Mouse (Mus musculus) monocyte, adult 5-6 weeks (primary cell): ENCODE data around the gene Gas2. TPM values are rescaled to one million over a fixed set of nuclear protein-coding genes. Genes with fewer than 3 reads are reported as not detected.
A peak's percentile ranks its signal among the peaks of the same experiment; 100 is the strongest.

Experiments used
- ATAC-seq: fragments of 153-309, 156-312 bp; replicated peaks from 2 replicates; pipeline ENCODE4 v1.8.0; 2017; ENCODE audit warnings: mild to moderate bottlenecking; ENCODE audit not compliant: low TSS enrichment, insufficient number of reproducible peaks, severe bottlenecking, poor library complexity, low FRiP score
- total RNA-seq: library from RNA; stranded (forward); fragments of 200-1000, 200-491, 200-594 nt; gene quantifications from 3 replicates; pipeline ENCODE4 v1.2.3, GENCODE M21; 2017

Gas2 gene
- 1.9 to 18.8 TPM (median 3.1 TPM) in 3 replicates for total RNA-seq

DNA sequence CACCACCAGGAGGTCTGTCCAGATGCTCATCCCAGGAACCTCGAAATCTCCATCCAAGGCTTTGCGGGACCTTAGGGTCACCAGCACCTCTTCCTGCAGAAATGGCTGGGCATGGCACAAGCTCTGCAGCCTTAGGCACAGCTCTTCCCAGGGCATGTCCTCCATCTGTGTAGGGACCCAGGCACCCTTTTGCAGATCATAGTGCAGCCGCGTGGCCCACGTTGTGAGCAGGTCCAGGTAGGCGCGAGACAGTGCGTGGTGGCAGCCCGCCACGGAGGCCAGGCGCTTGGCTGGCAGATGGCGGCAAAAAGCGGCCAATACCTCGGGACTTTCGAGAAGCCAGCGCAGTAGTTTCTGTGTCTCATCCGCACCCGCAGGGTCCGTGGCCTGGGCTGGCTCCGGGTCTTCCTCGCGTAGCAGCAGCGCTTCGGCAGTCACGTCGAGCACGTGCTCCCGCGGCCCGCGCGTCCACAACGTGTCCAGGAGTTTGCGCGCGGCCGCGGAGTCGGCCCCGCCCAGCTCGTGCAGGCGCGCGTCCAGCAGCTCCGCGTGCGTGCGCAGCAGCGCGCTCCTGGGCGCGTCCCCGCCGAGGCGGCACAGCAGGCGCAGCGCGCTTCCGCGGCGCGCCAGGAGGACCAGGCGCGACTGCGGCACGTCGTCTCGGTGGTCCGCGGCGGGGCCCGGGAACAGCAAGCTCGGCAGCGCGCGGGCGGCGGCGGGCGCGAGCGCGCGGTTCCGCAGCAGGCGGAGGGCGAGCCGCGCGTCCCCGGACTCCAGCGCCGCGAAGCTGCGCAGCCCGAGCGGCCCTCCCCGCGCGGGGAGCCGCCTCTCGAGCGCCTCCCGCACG, at the start of gene Gas2:
Gene Gas2, plus strand, starts transcription at position 766 of the 847 bp plus-strand sequence.
- ATAC-seq = peak; percentile 62; the same call in 1 of the 2 replicates

DNA sequence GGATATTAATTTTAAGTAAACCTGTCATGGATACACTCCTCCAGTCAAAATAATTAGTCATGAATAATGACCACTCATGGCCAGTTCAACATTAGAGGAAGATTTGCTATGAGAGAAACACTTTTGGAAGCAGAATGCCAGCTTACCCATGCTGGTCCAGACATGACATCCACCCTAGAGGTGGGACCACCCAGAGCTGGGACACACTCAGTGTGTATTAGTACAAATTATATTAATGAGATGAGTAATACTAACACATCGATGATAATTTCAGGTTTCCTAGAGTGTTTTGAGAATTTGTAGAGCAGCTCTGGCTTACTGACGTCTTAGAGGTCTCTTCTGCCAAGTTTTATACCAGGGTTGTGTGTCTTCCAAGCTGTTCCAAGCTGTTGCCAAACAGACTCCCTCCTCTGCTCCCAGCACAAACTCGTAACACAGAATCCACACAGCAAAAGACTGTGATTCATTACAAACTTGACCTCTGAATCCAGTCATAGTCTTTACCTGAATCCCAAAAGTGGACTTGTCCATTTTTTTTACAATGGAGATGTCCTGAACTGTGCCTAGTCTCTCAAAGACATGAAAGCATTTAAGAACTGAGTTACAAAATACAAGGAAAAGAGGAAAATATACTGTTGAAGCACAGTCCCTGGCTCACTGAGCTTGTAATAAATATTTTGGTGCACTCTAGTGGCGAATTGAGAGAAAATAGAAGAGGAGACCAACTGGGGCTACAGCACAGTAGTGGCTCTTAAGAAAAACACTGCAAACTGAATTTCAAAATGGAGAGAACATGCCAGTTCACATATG, 46.1 kb upstream of the Gas2 start:
- no peak for ATAC-seq

DNA sequence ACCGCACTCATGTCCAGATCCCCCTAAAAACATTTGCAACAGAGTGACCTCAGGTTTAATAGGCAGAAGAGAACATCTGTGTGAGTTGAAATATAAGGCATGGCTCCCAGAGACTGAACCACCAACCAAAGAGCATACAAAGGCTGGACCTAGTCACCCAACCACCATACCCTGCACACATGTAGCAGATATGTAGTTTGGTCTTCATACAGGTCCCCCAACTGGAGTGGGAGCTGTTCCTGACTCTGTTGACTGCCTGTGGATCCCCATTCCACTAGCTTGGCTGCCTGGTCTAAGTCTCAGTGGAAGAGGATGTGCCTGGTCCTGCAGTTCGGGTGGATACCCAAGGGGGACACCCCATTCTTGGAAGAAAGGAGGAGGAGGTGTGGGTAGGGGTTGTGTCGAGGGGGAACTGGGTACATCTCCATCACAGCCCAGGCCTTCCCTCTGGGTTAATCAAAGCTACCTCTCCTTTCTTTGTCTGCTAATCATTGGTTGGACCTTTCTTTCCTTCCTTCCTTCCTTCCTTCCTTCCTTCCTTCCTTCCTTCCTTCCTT, 45.5 kb upstream of the Gas2 start:
- no peak for ATAC-seq

DNA sequence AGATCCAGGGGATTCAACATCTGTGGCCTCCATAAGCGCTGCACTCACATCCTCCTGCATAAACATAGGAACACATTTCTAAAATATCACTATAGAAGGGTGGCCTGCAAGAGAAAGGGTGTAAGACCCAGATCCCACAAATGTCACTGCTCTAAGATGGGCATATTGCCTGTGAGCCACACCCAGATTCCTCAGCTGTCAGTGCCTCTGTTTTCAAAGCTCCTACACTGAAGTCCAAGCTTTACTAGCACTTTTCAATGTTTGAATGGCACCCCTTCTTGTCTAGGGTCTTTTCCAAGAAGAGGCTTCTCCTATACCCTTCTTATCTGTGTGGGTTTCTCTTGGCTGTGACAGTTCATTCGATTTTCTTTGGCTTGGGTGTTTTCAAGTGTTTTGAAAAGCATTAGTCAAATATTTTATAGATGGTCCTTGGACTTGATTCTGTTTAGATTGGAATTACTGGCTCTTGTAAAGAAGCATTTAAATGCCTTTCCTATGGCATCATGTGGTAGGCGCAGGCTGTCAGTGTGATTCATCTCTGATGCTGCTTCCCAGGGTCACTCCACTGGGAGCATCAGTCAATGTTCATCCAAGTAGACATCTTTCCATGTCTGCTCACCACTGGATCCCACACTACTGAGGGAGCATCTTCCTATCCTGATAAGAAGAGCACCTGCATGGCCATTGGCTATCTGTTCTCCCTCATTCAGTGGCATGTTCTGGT, 43.4 kb upstream of the Gas2 start:
- no peak for ATAC-seq

DNA sequence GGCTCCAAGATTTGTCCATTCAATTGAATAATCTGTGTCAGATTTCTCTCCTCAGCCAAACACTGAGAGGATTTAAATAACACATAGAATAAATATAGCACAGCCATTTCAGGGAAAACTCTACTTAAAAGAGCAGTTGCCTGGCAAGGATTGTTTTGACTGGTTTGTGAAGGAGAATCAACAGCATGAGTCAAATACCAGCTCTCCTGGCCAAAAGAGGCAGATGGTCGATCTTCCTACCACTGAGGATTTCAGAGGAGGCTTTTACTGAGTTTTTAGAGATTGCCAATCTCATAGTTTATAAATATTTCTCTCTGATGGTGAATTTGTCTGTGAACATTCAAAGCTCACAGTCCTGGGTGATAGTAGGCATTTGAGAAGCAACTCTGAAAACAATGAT, 41.9 kb upstream of the Gas2 start:
- ATAC-seq = no peak

DNA sequence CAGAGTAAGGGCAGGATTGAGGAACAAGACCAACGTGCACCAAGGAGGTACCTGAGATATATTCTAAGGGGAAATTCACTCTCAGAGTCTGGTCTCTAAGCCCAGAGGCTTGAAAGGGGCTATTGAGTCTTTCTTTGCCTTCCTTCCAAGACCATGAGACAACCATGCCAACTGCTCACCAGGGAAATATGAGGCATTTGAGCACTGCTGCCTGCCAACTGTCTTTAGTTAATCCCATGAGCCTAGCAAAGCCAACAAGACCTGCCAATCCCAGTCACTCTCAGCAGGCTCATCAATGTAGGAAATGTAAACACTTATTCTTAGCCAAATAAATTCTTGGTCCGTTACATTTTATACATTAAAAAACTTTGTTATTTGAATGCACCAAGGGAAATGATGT, 40.3 kb upstream of the Gas2 start:
- no peak for ATAC-seq

DNA sequence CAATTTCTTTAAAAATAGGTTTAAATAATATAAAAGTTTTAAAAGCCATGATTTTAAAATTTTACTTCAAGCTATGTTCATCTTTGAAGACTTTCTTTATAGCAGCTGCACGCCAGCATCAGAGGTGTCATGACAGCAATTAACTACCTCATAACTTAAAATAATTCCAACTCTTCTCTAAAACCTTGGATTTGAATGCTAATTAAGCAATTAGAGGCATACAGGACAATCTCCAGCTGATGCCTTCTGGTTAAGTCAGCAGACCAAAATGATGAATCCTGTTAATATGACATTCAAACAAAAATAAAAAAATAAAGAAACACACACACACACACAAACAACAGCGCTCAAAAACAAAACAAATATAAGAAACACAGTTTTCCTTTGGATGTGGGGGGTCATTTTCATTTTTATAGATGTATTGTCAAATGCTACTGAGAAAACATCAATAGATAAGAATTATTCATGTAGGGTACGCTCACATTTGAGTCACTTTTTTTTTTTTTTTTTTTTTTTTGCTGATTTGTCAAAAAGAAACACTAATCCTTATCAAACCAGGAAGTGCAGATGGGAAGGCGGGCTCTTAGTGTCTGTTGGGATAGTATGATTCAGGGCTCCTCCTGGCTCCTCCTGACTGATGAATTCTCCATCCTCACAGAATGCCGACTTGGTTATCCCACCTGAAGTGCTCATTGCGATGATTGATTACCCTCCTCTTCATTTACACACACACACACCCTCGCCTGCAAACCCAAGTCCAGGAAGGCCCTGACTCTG, 38.1 kb upstream of the Gas2 start:
- ATAC-seq = no peak

DNA sequence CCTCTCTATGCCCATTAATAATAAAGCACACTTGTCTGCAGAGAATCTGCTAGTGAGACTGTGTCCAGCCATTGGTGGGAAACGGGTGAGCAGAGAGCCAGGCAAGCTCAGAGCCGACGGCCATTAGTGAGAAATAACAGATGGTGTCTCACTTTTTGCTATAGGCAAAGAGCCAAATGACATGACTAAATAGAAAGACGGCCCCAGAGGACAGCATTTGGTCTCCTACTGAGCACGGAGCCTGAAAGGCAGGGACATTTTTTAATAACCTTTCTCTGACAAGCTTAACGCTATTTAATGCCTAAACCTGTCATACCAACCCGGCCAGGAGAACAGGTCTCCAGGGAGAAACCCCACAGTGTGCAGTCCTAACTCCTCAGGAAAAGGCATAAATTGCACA, 29.9 kb upstream of the Gas2 start:
- ATAC-seq = no peak

DNA sequence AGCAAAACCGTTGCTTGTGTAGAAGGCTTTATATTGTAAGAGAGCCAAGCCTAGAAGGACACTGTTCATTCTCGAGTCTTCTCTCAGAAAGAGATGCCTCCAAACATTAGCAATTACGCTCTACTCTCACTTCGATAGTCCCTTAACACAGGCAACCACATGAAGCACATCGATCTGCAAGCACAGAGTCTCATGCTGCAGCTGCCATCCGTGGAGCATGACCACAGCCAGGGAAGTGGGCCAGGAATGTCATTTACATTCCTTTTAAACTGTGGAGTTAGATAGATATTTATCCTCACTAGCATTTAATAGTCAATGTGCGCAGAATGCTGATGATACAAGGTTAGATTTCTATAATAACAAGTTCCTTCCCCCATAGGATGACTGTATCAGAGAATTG, 21.3 kb upstream of the Gas2 start:
- ATAC-seq = no peak

DNA sequence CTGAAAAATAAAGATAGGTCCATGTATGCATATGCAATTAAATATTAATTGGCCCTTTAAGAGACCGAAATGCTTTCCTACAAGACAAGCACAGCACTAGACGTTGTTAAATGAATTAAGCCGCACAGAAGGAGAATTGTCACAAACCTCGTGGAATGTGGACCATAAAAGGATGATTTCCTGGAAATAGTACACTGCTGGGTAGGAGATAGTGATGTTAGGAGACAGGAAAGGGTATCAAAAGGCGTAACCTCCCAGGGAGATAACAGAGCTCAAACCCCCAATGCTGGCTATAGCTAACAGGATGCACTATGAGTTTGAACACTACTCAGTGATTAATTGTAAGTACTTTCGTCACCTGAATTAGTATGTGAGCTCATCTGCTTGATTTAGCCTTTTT, 10.9 kb upstream of the Gas2 start:
- no peak for ATAC-seq

DNA sequence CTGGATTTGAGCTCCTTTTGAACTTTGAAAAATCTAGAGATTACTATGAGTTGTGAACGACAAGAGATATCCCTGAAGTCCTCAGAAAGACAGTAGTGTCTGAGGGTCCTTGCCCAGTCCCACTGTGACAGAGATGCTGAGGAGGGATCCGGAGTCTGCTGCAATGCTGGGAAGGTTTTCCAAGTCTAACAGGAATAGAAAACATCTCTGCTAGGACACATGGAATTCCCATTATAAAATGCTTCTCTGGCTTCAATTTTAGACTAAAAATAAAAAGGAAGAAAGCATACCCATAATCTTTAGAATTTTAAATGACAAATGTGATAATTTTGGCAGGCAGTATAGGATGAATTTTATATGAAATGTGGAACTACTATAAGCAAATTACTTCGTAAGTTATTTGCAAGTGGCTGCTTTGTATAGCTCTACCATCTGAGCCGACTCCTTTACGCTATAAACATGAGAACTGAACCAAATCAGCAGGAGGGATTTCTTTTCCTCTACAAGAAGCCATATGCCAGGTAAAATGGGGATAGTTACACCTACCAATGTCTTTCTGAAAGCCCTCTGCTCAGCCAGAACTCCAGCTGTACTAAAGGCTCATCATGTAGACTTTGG, 9.8 kb upstream of the Gas2 start:
- no peak for ATAC-seq

DNA sequence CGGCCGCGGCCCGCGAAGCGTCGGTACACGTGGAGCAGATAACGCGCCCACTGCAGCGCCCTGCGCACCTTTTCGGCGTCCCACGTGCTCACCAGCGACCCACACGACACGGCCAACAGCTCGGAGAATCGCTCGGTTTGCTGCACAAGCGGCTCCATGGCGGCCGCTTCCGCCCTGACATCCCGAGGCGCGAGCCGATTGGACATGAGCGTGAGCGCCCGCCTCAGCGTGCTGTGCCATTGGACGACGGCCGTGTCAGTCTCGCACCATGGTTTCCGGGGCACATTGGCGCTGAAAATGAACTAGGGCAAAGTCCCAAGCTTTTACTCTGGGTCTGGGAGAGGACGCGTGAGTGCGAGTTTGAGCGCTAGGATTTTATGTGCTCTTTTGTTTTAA, 280 bp downstream of the Gas2 start, which contains the start of gene Fancf:
Gene Fancf, minus strand, starts transcription at position 171 of the 396 bp plus-strand sequence.
- ATAC-seq = peak; percentile 99

DNA sequence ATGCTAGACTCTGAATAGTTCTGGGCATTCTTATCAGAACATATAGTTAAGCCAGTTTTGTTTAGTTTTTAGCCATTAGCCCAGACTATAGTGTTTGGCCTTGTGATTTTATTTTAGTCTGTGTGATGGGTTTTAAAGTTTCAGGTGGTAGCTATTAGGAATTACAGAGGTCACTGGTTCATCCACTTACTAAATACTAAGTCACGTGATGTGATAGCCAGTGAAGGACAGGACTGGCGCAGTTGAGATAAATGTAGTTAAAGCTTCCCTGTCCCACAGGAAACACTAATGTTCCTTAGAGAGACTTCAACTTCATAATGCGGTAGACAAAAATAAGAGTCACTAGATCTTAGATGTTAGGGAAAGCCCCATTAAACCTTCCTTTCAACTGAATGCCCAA, 1.0 kb downstream of the Gas2 start:
- no peak for ATAC-seq

DNA sequence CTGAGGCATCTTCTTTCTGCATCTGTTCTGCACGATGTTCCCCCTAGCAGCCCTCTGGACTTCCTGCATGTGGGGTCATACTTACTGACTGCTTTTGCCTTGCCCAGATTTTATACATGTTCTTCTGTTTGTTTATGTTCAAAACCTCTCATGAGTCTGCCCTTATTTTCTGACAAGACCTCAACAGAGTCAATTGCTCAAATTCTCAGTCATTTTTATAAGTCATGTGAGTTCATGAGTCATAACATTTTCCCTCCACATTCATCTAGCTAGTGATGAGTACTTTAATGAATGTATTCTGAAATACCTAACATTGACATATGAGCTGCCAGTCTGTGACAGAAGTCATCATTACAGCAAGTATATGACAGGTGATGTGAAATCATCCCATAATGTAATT, 3.5 kb downstream of the Gas2 start:
- no peak for ATAC-seq

DNA sequence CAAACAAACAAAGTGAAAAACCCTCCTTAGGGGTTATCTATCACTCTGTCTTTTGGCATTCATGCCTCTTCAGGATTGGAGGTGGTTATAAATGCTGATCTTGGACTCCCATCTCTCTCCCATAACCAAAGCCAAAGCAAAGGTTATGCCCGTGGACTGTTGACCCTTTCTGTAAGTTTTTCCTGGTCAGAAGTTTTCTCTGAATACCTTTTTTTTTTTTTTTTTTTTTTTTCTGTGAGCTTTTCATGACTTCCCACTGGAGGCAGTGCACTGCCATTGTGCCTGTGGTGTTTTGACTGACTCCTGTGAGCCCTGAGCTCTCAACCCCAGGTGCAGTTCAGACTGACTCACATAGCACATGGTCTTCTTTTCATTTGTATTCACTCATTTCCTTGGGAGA, 6.2 kb downstream of the Gas2 start:
- ATAC-seq = no peak

DNA sequence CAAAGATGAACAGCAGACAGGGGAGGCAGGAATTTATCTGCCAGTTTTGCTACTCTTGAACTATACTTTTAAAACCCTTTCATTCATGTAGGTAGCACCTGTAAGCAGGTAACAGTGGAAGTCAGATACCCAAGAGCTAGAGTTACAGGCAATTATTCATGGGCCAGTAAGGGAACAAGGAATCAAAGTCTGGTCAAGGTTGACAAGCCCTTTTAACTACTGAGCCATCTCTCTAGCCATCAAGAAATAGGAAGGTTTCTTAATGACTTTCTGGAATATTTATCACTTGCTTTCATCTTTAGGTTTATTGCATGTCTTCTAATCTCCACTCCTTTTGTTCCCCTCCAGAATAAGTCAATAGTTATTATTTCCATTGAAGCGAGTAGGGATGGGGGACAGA, 10.2 kb downstream of the Gas2 start:
- ATAC-seq = no peak

DNA sequence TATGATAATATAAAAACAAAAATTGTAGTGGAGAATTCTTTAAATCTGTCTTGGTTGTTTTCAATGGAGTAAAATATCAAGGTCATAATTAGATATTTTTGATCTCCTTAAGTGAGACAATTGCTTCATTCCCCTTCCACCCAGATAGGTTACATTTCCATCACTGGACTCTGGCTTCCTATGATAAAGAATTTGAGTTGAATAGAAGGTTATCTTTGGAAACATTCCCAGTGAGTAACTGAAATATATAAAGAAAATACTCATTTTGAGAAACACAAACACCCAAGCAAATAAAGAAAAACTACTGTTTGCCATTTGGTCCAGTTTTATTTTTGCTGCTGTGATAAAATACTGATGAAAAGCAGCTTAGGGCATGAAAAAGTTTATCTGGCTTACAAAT, 10.8 kb downstream of the Gas2 start:
- no peak for ATAC-seq

DNA sequence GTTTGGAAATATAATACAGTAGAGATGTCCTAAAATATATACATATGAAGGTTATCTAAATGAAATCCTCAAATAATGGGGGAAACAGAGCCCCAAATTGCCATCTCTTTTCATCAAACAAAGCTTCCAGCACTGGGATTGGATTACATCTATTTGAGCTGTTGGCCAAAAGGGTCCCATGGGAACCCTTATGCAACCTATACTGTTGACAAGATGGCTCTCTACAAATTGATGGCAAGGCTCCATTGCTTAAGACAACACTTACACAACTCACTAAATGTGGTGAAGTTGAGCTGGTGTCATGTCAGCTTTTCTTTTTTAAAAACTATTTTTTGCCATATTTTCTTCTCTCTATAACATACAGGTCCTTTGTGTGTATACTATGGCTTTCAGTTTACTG, 14.5 kb downstream of the Gas2 start:
- ATAC-seq = no peak
